Mouse (Mus musculus) ES-Bruce4 (cell line): Measurements from ENCODE around the gene Gm45015.
"Not testable (repeated sequence)": the region's sequence is repeated elsewhere in the genome, so short reads cannot be mapped to it uniquely, and the experiment has no call there.

Source experiments
- CTCF ChIP-seq: IDR thresholded peaks from one replicate; pipeline ENCODE4 v1.8.1; 2011; ENCODE audit warnings: low read depth, low read length
- EP300 ChIP-seq: IDR thresholded peaks from 2 replicates; pipeline ENCODE4 v1.6.1; 2011; ENCODE audit warnings: low read depth, low read length; ENCODE audit not compliant: insufficient read depth
- POLR2A ChIP-seq: IDR thresholded peaks from one replicate; pipeline ENCODE4 v1.8.1; 2011; ENCODE audit warnings: low read length; ENCODE audit not compliant: insufficient read depth

DNA sequence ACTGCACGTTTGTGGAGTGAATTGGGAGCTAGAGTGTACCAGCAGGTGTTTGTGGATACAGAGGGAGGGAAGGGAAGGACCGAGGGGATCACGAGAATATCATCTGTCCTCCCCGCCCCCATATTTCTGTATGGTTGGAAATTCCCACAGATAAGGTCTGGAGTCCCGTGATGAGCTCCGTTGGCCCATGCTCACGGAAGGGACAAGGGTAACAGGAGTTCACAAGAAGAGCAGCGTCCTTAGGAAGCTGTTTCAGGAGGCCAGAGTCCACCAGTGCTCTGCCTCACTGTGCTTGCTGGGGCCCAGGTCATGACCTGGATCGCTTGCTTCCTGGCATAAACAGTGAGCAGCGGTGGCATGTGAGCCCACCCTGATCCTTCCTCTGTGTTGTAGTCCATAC, 40.9 kb downstream of the Gm45015 start:
- TF ChIP-seq CTCF, POLR2A, EP300: not testable (repeated sequence)
